Mouse (Mus musculus) CH12F3 (cell line): Measurements from ENCODE around the gene Lamc3.
"Not testable (repeated sequence)": the region's sequence is repeated elsewhere in the genome, so short reads cannot be mapped to it uniquely, and the experiment has no call there.

Source experiments
- in situ Hi-C: fragments of 300-500 bp; cut with MboI; formaldehyde crosslinking; loops from 2 replicates; pipeline ENCODE4 v1.14.3; 2020; ENCODE audit warnings: low sequenced_read_pairs

Lamc3 gene

DNA sequence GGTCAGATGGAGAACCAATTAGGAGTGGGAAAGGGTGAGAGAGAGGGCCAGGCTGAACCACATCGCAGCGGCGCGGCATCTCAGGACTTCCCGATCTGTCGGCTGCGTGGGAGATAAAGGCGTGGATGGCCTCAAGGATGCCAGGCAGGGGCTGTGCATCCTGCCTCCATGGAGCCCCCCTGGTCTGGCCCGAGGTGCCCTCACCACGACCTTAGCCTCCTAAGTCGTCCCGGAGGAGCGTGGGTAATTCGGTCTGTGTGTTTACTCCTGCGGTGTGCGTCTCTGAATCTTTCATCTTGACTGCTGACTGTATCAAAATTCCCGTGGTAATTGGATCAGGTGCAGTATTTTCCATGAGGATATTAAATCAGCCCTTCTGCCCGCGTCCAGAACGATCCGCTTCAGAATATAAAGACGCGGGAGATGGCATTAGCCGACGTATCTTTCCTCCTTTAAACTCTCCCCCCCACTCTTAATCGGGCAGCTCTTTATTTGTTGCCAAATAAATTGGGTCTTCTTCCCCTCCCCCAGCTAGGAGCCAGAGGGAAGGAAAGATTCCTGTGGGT lies 12.7 kb upstream of the Lamc3 start:
- in situ Hi-C loops = no loop called here

DNA sequence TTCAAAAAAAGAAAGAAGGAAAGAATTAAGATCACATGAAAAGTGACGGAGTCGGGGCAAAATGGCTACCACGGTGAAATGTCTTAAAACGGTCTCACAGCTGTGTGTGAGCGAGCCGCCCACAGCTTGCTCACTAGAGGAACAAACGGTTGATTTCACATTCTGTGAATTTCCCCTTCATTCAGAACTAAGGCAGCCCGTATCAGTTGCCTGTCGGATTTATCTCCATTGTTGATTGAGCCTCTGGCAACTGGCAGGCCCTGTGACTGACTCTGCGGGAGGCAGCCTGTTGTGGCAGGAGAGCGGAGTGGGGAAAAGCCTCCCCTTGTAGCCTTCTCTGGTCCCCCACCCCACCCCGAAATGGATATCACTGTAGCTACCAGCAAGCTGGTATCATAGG lies 10.6 kb upstream of the Lamc3 start:
- in situ Hi-C loops = no loop called here

DNA sequence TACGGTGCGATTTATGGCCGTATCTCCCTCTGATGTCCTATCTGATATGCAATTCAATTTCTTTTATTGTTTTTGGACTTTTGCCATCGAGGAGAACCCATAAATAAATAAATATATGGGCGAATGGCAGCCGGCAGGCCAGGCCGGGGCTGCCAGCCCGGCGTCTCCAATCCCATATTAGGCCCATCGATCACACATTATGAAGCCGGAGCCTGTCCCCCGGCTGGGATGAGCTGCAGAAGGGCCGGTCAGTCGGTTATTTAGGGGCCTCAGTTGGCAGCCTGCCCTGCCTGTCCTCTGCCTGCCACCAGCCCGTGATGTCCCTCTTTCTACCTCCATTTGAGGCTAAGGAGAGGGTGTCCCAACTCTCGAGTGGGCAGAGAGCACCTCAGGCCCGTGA lies 8.5 kb upstream of the Lamc3 start:
- in situ Hi-C loops = no loop called here

DNA sequence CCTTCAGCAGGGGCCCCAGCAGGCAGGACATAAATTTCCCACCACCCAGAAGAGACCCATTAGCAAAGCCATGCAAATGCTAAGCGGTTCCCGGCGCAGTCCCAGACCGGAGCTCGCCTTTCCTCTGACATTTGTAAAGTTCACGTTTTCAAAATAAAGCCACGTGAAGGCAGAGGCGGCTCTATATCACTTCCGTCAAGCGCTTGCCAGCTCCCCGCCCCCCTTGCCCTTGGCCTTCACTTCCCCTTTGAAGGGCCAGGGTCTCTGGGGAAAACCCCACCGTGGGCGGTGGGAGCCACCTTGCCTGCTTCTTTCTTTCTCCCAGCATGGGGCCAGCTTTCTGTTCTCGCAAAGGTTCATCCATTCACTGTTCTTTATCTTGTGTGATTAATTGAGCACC lies 6.2 kb upstream of the Lamc3 start:
- in situ Hi-C loops = no loop called here

DNA sequence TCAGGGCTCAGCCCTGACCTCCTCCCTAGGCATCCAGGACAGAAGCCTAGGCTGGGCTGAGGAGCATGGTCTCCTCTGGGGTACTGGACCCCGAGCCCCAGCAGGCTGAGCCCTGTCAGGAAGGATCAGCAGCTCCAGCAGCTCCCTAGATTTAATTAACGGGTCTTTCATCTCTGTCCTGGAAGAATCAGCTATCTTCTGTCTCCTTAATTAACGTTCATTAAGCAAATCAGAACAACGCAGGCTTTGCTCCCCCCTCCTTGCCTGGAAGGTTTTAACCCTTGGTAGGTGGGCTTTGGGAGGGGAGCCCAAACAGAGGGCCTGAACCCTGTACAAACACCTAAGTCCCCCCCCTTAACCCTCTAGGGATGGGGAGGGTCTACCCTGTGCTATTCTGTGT lies 4.0 kb upstream of the Lamc3 start:
- in situ Hi-C loops = no loop called here

DNA sequence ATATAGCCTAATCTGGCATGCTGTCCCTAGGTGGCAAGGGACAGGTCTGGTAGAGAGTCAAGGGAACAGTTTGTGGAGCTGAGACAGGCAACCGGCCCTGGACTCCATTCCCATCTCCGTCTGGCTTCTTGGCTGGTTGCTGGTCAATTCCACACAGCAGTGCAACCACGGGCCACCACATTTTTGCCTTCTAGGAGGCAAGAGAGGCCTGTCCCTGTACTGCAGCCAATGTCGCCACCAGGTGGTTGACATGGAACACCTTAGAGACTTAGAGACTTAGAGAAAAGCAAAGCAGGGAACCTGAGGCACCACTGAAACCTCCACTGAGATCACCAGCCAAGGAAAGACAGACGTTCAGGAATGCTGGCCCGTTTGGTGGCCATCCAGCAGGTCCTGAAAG lies 2.3 kb upstream of the Lamc3 start:
- in situ Hi-C loops = loop anchor here (5.0 kb wide), 1 partner anchor 68 kb away; no protein-coding TSS in a partner anchor

DNA sequence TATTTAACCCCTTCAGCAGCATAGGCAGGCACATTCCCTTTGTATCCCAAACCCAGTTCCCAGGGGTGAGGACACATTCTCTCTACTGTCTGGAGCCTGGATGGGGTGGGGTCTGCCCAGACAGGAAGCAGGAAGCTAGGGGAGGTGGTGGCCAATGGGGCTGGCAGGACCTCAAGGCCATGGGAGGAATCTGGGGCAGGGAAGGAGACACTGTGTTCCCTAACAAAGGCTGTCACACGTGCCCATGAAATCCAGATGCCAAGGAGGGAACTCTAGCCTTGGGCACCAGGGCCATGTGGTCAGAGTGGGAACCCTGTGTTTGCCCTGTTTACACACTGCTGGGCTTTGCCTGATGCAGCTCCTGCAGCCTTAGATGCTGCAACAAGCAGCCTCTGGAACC lies 1.8 kb downstream of the Lamc3 start:
- in situ Hi-C loops = loop anchor here (5.0 kb wide), 1 partner anchor 72 kb away; no protein-coding TSS in a partner anchor

DNA sequence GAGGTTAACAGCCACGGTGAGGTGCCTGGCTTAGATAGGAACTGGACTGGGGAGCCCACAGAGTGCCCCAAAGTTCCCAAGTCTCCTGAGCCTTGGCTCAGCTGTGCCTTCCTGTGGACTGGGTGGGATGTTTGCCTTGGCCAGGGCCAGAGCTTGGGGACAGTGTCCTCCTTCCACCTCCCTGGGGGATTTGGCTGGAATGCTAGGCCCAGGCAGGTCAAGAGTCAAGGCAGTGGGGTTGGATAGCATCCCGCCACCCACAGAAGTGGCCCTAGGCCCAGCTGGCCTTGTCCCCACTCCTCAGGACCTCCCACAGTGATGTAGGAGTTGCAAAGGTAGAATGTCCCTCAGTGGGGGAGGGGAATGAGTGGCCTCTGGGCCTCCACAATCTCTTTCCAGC lies 4.1 kb downstream of the Lamc3 start:
- in situ Hi-C loops = no loop called here

DNA sequence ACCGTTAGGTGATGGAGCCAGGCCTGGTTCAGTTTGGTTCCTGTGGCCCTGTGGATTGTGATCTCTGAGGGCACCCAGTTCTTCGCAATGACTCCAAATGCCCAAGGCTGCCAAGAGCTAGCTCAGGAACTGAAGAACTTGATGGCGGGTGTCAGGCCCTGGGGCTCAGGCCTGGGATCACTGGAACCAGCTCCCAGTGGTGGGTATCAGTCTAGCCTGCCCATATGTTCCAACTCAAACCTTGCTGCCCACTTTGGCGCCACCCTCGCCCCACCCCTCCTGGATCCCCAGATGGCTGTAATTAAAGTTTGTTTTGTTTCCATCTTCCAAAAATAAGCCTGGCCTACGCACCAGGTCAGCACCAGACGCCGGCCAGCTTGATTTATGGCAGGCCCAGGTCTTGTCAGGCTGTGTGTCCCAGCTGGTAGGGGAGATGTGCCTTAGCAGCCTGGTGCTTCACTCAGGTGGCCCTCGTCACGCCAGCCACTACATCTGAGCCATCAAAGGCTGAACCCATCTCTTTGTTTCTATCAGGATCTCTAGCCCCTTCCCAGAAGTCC lies 6.1 kb downstream of the Lamc3 start:
- in situ Hi-C loops = no loop called here

DNA sequence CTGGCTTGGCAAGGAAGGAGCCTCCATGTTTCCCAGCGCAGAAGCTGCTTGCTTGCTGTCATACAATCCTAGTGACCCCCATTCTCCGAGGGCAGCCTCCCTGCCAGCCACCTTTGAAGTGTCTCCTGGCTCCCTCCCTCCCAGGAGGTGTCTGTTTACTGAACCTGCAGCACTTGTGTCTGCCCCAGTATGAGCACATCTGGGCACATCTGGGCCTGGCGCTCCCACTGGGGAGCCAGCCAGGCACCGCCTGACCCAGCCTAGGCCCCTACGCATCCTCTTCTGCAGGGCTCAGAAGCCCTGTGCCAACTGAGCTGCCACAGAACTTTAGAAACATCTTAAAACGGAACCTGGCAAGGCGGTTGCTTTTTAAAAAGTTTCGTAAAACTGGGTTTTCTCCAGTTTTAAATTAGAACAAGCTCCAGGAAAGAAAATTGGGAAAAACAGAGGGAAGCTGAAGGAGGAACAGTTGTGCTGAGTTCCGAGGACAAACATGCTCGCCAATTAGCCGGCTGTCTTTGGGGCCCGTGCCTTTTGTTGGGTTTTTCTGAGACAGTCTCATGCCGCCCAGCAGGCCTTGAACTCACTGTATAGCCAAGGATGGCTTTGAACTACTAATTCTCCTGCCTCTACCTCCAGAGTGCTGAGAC lies 7.3 kb downstream of the Lamc3 start:
- in situ Hi-C loops = no loop called here

DNA sequence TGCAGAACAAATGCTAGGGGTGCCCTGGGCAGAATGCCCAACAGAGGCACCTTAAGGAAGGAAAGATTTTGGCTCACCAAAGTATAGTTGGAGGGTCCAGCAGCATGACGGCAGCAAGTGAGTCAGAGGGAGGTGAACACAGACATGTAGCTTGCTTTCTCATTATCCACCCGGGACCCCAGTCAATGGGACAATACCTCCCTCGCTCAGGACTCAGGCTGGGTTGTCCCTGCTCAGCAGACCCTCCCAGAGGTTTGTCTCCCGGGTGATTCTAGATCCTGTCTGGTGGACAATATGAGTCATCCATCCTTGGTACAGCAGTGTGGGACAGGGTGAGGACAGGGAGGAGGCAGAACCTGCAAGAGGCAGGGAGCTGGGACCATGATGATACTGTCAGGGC lies 13.8 kb downstream of the Lamc3 start:
- in situ Hi-C loops = no loop called here

DNA sequence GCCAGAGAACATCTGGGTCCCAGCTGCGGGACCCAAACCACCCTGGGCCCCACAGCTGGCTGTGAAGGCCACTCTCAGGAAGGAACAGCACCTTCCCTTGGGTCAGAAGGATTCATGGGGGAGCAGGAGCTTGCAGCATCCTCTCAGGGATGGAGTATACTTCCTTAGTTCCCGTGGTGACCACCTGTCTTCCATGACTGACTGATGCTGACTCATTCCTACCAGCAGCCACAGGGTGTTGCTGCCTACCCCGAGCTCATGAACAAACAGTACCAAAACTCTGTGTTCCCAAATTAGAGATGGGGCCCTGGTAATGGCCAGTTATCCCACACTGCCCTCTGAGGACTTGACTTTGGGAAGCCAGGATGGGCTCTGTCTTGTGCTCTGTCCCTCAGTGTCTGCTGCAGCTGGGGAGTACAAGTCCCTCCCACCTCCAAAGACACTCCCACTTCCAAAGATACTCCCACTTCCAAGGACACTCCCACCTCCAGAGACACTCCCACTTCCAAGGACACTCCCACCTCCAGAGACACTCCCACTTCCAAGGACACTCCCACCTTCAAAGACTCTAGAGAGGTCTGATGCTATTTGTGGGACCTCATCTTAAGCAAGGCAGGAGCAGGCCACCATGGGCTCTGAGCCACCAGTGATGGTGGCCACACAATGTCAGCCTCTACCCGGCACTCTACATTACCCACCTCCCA lies 14.7 kb downstream of the Lamc3 start:
- in situ Hi-C loops = no loop called here

DNA sequence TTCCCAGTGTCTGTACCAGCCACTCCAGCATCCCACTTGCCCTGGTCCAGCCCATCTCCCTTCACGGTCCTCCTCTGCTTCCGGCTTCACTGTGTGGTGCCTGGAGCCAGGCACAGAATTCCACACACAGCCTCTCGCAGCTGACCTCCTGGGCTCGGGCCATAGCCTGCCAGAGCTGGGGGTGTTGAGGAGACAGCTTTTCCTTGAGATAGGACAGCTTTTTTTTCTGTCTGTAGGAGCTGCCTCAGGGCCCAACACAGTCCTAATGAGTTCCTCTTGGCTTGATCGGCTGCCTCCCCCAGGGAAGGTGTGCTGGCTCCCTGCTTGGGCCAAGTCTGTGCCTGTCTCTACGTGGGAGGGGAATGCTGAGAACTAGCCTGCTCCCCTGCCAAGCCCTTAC lies 17.0 kb downstream of the Lamc3 start:
- in situ Hi-C loops = no loop called here

DNA sequence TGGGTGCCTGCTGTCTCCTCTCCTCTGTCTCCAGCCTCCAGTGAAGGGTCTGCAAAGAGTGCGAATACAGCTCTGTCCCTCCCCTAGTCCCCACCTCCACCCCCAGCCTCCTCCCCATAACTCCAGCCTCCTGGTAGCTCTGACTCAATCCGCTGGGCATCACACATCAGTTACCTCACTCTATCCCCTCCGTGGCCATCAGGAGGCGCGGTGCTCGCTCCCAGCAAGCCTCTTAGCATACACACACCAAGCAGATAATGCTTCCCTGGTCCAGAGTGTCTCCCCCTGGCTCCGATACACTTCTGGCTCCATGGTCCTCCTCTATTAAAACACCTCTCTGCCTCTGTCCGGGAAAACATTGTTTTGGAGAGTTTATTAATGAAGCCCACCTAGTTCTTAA lies 17.5 kb downstream of the Lamc3 start:
- in situ Hi-C loops = no loop called here

DNA sequence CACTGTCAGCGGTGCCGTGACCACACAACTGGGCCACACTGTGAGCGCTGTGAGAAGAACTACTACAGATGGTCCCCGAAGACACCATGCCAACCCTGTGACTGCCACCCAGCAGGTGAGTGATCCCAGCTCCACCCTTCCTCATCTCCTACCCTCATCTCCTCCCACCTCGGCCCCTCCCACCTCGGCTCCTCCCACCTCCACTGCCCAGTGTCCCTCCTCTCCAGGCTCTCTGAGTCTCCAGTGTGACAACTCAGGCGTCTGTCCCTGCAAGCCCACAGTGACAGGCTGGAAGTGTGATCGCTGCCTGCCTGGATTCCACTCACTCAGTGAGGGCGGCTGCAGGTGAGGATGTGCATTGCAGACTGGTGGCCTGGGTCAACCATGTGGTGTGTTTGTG lies 18.6 kb downstream of the Lamc3 start:
- in situ Hi-C loops = no loop called here

DNA sequence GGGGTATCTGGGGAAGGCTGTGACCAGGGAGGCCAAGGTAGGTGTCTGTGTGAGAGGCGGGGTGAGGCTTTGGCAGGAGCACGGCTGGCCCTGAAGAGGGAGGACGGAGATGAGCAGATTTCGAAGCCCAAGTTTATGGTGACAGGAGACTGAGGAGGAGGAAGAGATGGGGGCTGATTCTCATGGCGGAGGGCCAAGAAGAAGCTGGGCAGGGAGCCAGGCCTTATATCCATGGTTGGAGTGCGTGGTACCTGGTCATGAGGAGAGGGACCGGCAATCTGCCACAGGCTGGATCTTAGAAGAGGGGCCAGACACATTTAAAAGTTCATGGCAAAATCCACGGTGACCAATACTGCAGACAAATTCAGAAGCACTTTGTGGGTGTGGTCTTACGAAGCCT lies 19.3 kb downstream of the Lamc3 start:
- in situ Hi-C loops = no loop called here

DNA sequence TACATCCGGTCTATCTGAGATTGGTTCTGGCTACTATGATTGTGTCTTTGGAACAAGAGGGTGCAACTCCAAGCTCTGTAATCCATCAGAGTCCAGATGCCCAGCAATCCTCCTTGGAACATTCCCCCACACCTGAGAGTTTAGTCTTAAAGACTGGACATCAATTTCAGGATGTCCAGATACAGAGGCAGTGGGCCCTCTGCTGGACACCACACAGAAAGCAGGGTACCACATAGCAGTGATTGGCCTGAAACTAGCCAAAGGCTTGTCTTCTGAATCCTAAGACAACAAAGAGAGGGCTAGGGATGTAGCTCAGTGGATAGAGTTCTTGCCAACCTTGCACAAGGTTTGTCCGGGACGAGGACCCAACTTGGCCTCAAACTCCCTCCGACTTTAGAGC lies 25.5 kb downstream of the Lamc3 start:
- in situ Hi-C loops = no loop called here

DNA sequence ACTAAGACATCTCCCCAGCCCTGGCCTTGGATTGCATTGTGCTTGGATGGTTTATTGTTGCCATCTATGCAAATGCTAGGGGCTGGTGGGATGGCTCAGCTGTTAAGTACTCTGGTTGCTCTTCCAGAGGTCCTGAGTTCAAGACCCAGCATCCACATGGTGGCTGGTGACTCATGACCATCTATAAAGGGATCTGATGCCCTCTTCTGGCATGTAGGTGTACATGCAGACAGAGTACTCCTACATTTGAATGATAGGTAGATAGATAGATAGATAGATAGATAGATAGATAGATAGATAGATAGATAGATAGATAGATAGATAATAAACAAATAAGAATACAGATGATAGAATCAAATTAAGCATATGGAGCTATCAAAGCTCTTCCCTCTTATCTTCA lies 27.1 kb downstream of the Lamc3 start:
- in situ Hi-C loops = not testable (repeated sequence)

DNA sequence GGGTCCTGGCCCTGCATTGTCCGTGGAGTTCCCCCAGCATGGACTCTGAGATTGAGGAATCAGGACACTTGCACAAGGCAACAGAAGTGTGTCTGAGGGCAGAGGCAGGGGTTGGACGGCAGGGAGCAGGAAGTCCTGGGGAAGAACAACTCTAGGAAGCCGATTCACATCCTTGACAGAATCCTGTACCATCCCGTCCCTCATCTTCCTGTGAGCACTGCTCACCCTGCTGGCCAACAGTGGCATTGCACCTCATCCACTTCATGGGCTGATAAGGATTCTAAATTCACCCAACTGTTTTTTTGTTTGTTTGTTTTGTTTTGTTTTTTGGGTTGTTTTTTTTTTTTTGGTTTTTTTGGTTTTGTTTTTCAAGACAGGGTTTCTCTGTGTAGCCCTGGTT lies 28.0 kb downstream of the Lamc3 start:
- in situ Hi-C loops = no loop called here

DNA sequence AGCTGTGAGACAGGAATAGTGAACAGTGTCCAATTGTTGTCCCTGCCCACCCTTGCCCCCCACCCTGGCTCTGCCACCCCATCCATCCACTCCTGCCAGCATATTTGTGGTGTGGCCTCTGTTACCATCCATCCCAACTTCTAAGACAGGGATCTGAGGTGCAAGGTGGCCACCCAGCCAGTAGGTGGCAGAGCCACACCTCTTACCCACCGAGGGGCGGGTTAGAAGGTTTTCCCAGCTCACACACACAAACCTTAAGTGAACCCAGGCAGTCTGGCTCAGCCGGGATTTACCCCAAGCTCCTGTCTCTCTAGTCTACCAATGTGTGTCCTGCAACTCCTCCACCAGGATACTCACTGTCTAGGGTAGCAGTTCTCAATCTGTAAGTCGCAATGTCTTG lies 30.5 kb downstream of the Lamc3 start:
- in situ Hi-C loops = no loop called here

DNA sequence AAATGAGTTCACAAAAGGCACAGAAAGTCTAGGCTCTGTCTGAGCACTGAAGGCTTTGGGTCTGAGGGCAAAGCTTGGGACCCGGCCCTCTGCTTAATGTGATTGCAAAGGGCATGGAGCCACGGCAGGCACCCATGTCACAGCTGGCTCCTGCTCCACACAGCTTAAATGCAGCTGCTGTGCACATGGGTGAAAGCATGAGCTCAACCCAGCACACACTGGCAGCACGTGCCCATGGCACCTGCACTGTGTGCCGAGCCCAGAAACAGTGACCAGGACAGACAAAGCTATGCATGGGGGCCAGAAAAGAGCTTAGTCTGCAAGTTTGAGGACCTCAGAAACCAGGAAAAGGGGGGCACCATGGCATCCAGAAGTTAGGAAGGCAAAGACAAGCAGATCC lies 36.6 kb downstream of the Lamc3 start:
- in situ Hi-C loops = no loop called here

DNA sequence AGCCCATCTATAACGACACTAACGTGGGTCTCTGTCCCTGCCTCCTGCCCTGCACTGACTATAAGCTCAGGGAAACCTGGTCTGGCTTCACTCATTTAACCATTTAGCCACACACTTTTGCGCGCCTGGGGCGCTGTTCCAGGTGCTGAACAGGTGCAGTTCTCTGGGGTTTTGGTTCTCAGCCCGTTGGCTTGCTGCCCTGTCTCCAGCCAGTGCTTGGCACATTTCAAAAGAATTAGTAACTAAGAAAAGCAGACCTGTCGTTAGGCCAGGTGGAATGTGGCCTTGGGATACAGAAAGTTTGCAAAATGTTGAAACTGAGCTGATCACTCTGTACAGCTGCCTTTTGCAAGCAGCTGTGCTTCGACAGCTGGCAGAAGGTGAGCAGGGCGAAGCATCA lies 37.7 kb downstream of the Lamc3 start:
- in situ Hi-C loops = no loop called here
